Mouse (Mus musculus): ENCODE data around the gene Ell2.

The Ell2 gene

GRCm38 (mm10) chr13:75733594-75734161 is 27.1 kb downstream of the Ell2 start:
- DNase-seq (ENCODE audit: low spot score) = no peak

GRCm38 (mm10) chr13:75734231-75734630 is 27.7 kb downstream of the Ell2 start:
- DNase-seq (ENCODE audit: low spot score) = no peak

- DNase-seq (ENCODE audit: low spot score) = no peak
These were observed 29.0 kb downstream of the Ell2 start for GRCm38 (mm10) chr13:75735606-75736005.

GRCm38 (mm10) chr13:75737991-75738390 is 31.4 kb downstream of the Ell2 start:
- no peak for DNase-seq (ENCODE audit: low spot score)

- DNase-seq (ENCODE audit: low spot score) = no peak
These were observed 32.0 kb downstream of the Ell2 start for GRCm38 (mm10) chr13:75738536-75738935.

GRCm38 (mm10) chr13:75738957-75739356 is 32.4 kb downstream of the Ell2 start:
- DNase-seq (ENCODE audit: low spot score) = no peak

- no peak for DNase-seq (ENCODE audit: low spot score)
These were observed 33.5 kb downstream of the Ell2 start for GRCm38 (mm10) chr13:75740018-75740417.

- DNase-seq (ENCODE audit: low spot score) = no peak
These were observed 34.6 kb downstream of the Ell2 start for GRCm38 (mm10) chr13:75741119-75741518.

- DNase-seq (ENCODE audit: low spot score) = no peak
These were observed 35.5 kb downstream of the Ell2 start for GRCm38 (mm10) chr13:75741736-75742729.

- no peak for DNase-seq (ENCODE audit: low spot score)
These were observed 36.4 kb downstream of the Ell2 start for GRCm38 (mm10) chr13:75742970-75743369.

- DNase-seq (ENCODE audit: low spot score) = no peak
These were observed 37.5 kb downstream of the Ell2 start for GRCm38 (mm10) chr13:75744065-75744464.

- no peak for DNase-seq (ENCODE audit: low spot score)
These were observed 38.8 kb downstream of the Ell2 start for GRCm38 (mm10) chr13:75745328-75745727.

- DNase-seq (ENCODE audit: low spot score) = no peak
These were observed 40.7 kb downstream of the Ell2 start for GRCm38 (mm10) chr13:75747265-75747664.

- no peak for DNase-seq (ENCODE audit: low spot score)
These were observed 42.1 kb downstream of the Ell2 start for GRCm38 (mm10) chr13:75748685-75749084.

GRCm38 (mm10) chr13:75750785-75751184 is 44.2 kb downstream of the Ell2 start:
- no peak for DNase-seq (ENCODE audit: low spot score)

GRCm38 (mm10) chr13:75752216-75752938 is 45.8 kb downstream of the Ell2 start:
- peak; percentile 70 for DNase-seq (ENCODE audit: low spot score)

GRCm38 (mm10) chr13:75754398-75754797 is 47.8 kb downstream of the Ell2 start:
- DNase-seq (ENCODE audit: low spot score) = no peak

GRCm38 (mm10) chr13:75760859-75761548 is 54.4 kb downstream of the Ell2 start:
- DNase-seq (ENCODE audit: low spot score) = no peak

GRCm38 (mm10) chr13:75762759-75763158 is 56.2 kb downstream of the Ell2 start:
- DNase-seq (ENCODE audit: low spot score) = no peak

GRCm38 (mm10) chr13:75763280-75763679 is 56.7 kb downstream of the Ell2 start:
- DNase-seq (ENCODE audit: low spot score) = no peak

- DNase-seq (ENCODE audit: low spot score) = no peak
These were observed 59.2 kb downstream of the Ell2 start for GRCm38 (mm10) chr13:75765742-75766141.

- DNase-seq (ENCODE audit: low spot score) = no peak
These were observed 59.7 kb downstream of the Ell2 start for GRCm38 (mm10) chr13:75766238-75766637.

Data from ovary, postnatal 10 days (tissue).